Mouse (Mus musculus): Measurements from ENCODE around the gene Il34. TPM values are rescaled to one million over a fixed set of nuclear protein-coding genes. Genes with fewer than 3 reads are reported as not detected.
A peak's percentile ranks its signal among the peaks of the same experiment; 100 is the strongest.

Gene Il34
- polyA plus RNA-seq, 1 experiment from 2014 or later = 6.5 TPM

DNA sequence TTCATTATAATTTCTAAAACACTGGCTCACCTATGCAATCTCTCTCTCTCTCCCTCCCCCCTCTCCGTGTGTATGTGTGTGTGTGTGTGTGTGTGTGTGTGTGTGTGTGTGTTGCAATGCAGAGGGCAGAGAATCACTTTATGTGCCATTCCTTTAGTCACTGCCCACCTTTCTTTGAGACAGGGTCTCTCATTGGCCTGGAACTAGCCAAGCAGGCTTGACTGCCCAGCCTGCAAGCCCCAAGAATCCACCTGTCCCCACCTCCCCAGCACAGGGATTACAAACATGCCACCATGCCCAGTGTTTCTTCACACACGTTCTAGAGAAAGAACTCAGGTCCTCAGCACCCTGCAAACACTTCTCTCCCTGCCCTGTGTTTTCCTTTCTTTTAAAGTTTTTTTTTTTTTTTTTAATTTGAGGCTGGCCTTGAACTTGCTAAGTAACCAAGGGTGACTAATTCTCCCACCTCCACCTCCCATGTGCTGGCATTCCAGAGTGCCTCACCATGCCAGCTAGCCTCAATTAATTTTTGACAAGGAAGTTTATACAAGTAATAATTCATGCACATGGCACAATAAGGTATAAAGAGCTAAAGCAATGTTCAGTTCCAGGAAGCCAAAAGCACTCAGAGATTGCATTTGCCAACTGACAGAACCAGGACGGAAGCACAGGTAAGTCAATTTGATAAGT, 754 bp downstream of the Il34 start:
- WGBS = 34% methylated on average over 3 of the region's 3 CpGs
- no peaks in the 10 kb centered on the region for H3K27me3 ChIP-seq (ENCODE audit: control insufficient read depth, insufficient read depth, low read depth, low read length)
- H3K4me1 ChIP-seq (replicated peaks; ENCODE audit: control insufficient read depth, insufficient read depth, low read length) = peaks cover 14% of the 10 kb centered on the region
- no peak overlapping the region; the same call in 1 of the 2 replicates for H3K4me3 ChIP-seq (ENCODE audit: low read length)
- ATAC-seq (ENCODE audit: low read depth) = peak; percentile 37; the same call in 1 of the 2 replicates
- peak overlapping the region; percentile 71 for H3K27ac ChIP-seq (ENCODE audit: low read length)
- H3K9me3 ChIP-seq (ENCODE audit: control insufficient read depth, low read length) = no peaks in the 10 kb centered on the region
- H3K4me2 ChIP-seq (ENCODE audit: low read depth, low read length) = no peak overlapping the region; the same call in 1 of the 2 replicates
- H3K9ac ChIP-seq (ENCODE audit: low read length) = no peak overlapping the region
- H3K36me3 ChIP-seq (ENCODE audit: control insufficient read depth, insufficient read depth, low read length) = peaks cover 9% of the 10 kb centered on the region

DNA sequence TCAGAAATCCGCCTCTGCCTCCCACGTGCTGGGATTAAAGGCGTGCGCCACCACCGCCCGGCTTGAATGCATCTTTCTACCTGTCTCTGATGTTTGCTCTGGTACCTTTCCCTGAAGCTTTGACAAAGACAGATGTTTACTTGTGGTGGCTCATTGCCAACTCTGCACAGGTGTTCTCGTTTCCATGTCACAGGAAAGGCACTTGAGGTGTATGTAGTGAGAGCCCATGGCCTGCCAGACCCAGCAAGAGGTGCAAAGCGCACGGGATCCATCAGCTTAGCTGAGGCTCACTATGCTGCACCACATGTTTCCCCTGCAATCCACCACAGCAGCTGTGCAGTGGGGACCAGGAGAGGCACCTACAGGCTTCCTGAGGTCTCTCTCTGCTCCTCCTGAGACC, 1.9 kb downstream of the Il34 start:
- Histone ChIP-seq H3K9ac (ENCODE audit: low read length) (no peak overlapping the region), H3K4me2 (ENCODE audit: low read depth, low read length) (no peak overlapping the region), H3K4me1 (replicated peaks; ENCODE audit: control insufficient read depth, insufficient read depth, low read length) (peaks cover 6% of the 10 kb centered on the region), H3K27me3 (ENCODE audit: control insufficient read depth, insufficient read depth, low read depth, low read length) (no peaks in the 10 kb centered on the region), H3K4me3 (ENCODE audit: low read length) (no peak overlapping the region), H3K27ac (ENCODE audit: low read length) (no peak overlapping the region), H3K36me3 (ENCODE audit: control insufficient read depth, insufficient read depth, low read length) (no peaks in the 10 kb centered on the region), H3K9me3 (ENCODE audit: control insufficient read depth, low read length) (no peaks in the 10 kb centered on the region)
- no peak for ATAC-seq (ENCODE audit: low read depth)
- 77% methylated on average over 9 of the region's 9 CpGs for WGBS

DNA sequence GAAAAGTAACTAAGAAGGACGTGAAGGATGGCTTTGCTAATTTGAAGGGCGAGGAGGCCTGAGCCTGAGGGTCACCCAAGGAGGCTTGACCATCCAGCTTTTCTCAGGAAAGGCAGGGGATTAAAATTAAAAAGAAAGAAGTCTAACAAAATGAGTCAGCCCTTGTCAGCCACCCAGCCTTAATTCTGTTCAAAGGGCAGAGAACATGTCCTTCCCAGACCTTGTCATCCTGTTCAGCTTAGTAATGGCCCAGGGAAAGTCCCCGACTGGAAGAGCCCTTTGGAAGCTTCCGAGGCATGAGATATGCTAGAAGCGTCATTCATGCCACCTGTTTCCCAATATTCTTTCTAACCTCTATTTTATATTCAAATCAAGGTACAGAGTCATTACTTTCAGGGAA, 2.7 kb downstream of the Il34 start:
- 86% methylated on average over 5 of the region's 5 CpGs for WGBS
- H3K9ac ChIP-seq (ENCODE audit: low read length) = no peak overlapping the region
- no peak for ATAC-seq (ENCODE audit: low read depth)
- H3K27me3 ChIP-seq (ENCODE audit: control insufficient read depth, insufficient read depth, low read depth, low read length) = no peaks in the 10 kb centered on the region
- no peaks in the 10 kb centered on the region for H3K36me3 ChIP-seq (ENCODE audit: control insufficient read depth, insufficient read depth, low read length)
- H3K4me2 ChIP-seq (ENCODE audit: low read depth, low read length) = no peak overlapping the region
- H3K27ac ChIP-seq (ENCODE audit: low read length) = no peak overlapping the region
- no peaks in the 10 kb centered on the region; the same call in 1 of the 2 replicates for H3K4me1 ChIP-seq (replicated peaks; ENCODE audit: control insufficient read depth, insufficient read depth, low read length)
- H3K9me3 ChIP-seq (ENCODE audit: control insufficient read depth, low read length) = no peaks in the 10 kb centered on the region
- H3K4me3 ChIP-seq (ENCODE audit: low read length) = no peak overlapping the region

DNA sequence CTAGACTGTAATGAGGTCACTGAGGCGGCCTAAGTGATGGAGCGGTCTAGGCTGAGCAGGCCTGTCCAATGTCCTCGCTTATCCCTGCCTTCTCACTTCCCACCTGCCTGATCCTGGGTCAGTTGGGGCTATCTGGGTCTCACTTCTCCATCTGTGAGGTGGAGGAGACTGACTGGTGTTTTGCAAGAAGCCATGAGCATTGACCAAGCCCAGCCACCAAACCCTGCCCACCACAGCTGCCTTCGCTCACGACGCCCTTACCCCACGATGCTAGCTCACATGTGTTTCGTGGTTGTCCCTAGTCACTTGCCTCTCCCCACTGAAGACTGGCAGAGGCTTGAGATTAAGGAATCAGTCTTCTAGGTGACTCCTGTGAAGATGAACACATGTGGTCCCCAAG, 8.6 kb downstream of the Il34 start:
- no peak overlapping the region for H3K4me3 ChIP-seq (ENCODE audit: low read length)
- no peak for ATAC-seq (ENCODE audit: low read depth)
- no peak overlapping the region for H3K4me2 ChIP-seq (ENCODE audit: low read depth, low read length)
- no peak overlapping the region for H3K9ac ChIP-seq (ENCODE audit: low read length)
- no peaks in the 10 kb centered on the region for H3K27me3 ChIP-seq (ENCODE audit: control insufficient read depth, insufficient read depth, low read depth, low read length)
- H3K36me3 ChIP-seq (ENCODE audit: control insufficient read depth, insufficient read depth, low read length) = no peaks in the 10 kb centered on the region
- 90% methylated on average over 8 of the region's 8 CpGs for WGBS
- peaks cover 15% of the 10 kb centered on the region for H3K4me1 ChIP-seq (replicated peaks; ENCODE audit: control insufficient read depth, insufficient read depth, low read length)
- no peak overlapping the region for H3K27ac ChIP-seq (ENCODE audit: low read length)
- peaks cover 4% of the 10 kb centered on the region; the same call in 1 of the 2 replicates for H3K9me3 ChIP-seq (ENCODE audit: control insufficient read depth, low read length)

DNA sequence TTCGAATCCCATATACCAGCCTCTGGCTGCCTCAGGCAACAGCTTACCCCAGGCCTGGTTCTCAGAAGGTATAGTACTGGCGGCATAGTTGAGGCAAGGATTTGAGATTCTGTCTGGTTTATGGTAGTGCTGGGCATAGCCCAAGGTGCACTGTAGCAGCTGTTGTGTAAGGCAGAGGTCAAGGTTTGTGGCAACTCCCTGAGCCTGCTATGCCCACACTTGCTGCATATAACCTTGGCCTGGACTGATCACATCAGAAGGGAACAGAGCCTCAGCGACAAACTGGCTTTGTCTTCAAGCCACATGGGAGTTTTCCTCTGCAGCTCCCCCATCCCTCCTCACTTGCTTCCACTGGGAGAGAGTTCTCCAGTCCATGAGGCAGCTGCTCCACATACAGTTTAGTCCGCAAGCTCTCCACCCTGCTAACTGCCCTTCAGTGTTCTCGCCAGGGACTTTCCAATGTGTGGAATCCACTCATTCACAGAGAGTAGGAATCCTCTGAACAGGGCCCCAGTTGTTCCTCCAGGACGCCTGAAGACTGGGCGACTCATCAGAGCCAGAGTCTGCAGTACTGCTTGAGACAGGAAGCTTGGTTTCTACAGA, 11.3 kb downstream of the Il34 start:
- Histone ChIP-seq H3K9me3 (ENCODE audit: control insufficient read depth, low read length) (peaks cover 4% of the 10 kb centered on the region; the same call in 1 of the 2 replicates), H3K27ac (ENCODE audit: low read length) (no peak overlapping the region), H3K27me3 (ENCODE audit: control insufficient read depth, insufficient read depth, low read depth, low read length) (no peaks in the 10 kb centered on the region), H3K4me2 (ENCODE audit: low read depth, low read length) (no peak overlapping the region), H3K4me1 (replicated peaks; ENCODE audit: control insufficient read depth, insufficient read depth, low read length) (peaks cover 27% of the 10 kb centered on the region), H3K36me3 (ENCODE audit: control insufficient read depth, insufficient read depth, low read length) (no peaks in the 10 kb centered on the region), H3K9ac (ENCODE audit: low read length) (no peak overlapping the region), H3K4me3 (ENCODE audit: low read length) (no peak overlapping the region)
- ATAC-seq (ENCODE audit: low read depth) = no peak
- WGBS = 72% methylated on average over 7 of the region's 7 CpGs

DNA sequence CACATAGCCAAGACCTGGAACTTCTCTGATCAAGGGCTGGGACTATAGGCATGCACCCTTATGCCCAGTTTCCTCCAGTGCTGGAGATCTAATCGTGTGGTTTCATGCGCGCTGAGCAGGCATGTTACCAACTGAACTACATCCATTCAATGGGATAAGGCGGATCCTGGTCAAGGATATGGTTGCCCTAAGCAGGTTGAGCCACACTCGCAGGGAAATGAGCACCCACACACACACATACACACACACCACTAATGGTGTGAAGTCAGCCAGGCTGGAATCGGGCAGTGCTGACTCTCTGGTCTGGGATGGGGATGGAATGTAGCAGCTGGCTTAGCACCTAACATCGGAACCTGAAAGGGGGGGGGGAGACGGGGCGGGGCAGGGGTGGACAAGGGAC, 11.8 kb downstream of the Il34 start:
- WGBS = 86% methylated on average over 9 of the region's 9 CpGs
- Histone ChIP-seq H3K36me3 (ENCODE audit: control insufficient read depth, insufficient read depth, low read length) (no peaks in the 10 kb centered on the region), H3K9ac (ENCODE audit: low read length) (no peak overlapping the region), H3K27me3 (ENCODE audit: control insufficient read depth, insufficient read depth, low read depth, low read length) (no peaks in the 10 kb centered on the region), H3K4me1 (replicated peaks; ENCODE audit: control insufficient read depth, insufficient read depth, low read length) (peaks cover 28% of the 10 kb centered on the region), H3K9me3 (ENCODE audit: control insufficient read depth, low read length) (peaks cover 4% of the 10 kb centered on the region; the same call in 1 of the 2 replicates), H3K27ac (ENCODE audit: low read length) (peak overlapping the region; percentile 68), H3K4me2 (ENCODE audit: low read depth, low read length) (no peak overlapping the region), H3K4me3 (ENCODE audit: low read length) (no peak overlapping the region)
- ATAC-seq (ENCODE audit: low read depth) = no peak

DNA sequence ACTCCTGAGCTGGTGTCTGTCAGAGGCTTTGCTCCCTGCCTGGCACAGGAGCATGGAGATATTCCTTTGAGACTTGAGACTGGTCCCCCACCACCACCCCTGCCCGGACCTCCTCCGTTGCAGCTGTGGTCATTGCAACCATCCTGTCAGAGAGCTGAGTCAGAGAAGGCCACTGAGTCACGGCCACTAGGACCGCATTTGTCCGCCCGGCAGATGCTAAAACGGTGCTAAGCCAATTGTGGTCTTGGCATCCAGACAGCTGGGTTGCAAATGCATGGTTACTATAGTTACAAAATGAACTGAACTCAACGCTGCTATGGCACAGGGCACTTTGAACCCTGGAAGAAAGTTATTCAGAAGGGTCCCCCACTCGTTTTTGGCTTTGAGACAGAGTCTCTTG, 12.2 kb downstream of the Il34 start:
- Histone ChIP-seq H3K36me3 (ENCODE audit: control insufficient read depth, insufficient read depth, low read length) (no peaks in the 10 kb centered on the region), H3K27ac (ENCODE audit: low read length) (peak overlapping the region; percentile 68), H3K4me3 (ENCODE audit: low read length) (no peak overlapping the region), H3K9me3 (ENCODE audit: control insufficient read depth, low read length) (peaks cover 4% of the 10 kb centered on the region; the same call in 1 of the 2 replicates), H3K27me3 (ENCODE audit: control insufficient read depth, insufficient read depth, low read depth, low read length) (no peaks in the 10 kb centered on the region), H3K4me1 (replicated peaks; ENCODE audit: control insufficient read depth, insufficient read depth, low read length) (peaks cover 28% of the 10 kb centered on the region), H3K4me2 (ENCODE audit: low read depth, low read length) (peak overlapping the region; percentile 10), H3K9ac (ENCODE audit: low read length) (peak overlapping the region; percentile 11; the same call in 1 of the 2 replicates)
- no peak for ATAC-seq (ENCODE audit: low read depth)
- 63% methylated on average over 9 of the region's 9 CpGs for WGBS

DNA sequence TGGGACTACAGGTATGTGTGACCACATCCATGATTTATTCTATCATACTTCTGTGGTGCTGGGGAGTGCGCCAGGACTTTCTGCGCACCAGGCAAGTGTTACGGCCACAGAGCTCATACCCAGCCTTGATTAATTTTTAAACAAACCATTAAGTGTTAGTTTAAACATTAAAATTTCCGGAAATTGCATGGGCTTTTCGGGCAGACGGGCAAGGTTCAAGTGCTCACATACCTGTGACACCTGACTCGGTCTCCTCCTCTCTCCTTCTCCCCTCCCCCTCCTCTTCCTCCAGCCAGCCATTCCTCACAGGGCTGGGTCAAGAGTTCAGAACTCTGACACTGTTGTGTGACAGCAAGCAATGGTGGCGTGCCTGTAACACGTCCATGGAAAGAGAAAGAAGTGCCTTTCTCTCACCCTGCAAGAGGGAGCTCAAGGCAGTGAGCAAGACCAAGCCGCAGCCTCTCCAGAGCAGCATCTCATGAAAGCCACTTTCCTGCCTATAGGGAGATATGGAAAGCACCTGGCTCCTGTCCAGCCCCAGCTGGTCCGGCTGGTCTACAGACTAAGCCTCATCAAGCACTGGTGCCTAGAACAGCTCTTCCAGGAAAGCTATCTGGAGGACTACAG, 13.0 kb downstream of the Il34 start:
- peak; percentile 88 for ATAC-seq (ENCODE audit: low read depth)
- Histone ChIP-seq H3K36me3 (ENCODE audit: control insufficient read depth, insufficient read depth, low read length) (no peaks in the 10 kb centered on the region), H3K9ac (ENCODE audit: low read length) (peak overlapping the region; percentile 11; the same call in 1 of the 2 replicates), H3K4me3 (ENCODE audit: low read length) (no peak overlapping the region; the same call in 1 of the 2 replicates), H3K27ac (ENCODE audit: low read length) (peak overlapping the region; percentile 68), H3K4me1 (replicated peaks; ENCODE audit: control insufficient read depth, insufficient read depth, low read length) (peaks cover 28% of the 10 kb centered on the region), H3K9me3 (ENCODE audit: control insufficient read depth, low read length) (peaks cover 4% of the 10 kb centered on the region; the same call in 1 of the 2 replicates), H3K27me3 (ENCODE audit: control insufficient read depth, insufficient read depth, low read depth, low read length) (no peaks in the 10 kb centered on the region), H3K4me2 (ENCODE audit: low read depth, low read length) (peak overlapping the region; percentile 10)
- 14% methylated on average over 11 of the region's 11 CpGs for WGBS

DNA sequence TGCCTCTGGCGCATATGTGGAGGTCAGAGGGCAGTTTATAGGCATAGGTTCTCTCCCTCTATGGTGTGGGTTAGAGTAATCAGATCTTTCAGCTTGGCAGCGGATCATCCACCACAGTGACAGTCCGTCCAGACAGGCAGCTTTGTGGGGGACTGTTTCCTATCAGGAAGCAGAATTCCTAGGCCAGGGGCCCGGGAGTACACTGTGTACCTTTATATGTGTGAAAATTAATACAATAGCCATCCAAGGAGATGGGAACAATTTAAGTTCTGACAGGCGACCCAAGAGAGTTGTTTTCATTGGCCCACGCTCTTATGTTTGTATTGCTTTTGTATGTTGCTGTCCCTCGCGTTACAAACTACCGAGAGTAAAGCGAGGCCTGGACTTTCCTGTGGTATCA, 14.6 kb downstream of the Il34 start:
- 60% methylated on average over 10 of the region's 10 CpGs for WGBS
- H3K4me2 ChIP-seq (ENCODE audit: low read depth, low read length) = no peak overlapping the region
- no peak overlapping the region for H3K4me3 ChIP-seq (ENCODE audit: low read length)
- H3K27me3 ChIP-seq (ENCODE audit: control insufficient read depth, insufficient read depth, low read depth, low read length) = no peaks in the 10 kb centered on the region
- H3K4me1 ChIP-seq (replicated peaks; ENCODE audit: control insufficient read depth, insufficient read depth, low read length) = peaks cover 28% of the 10 kb centered on the region
- H3K27ac ChIP-seq (ENCODE audit: low read length) = no peak overlapping the region
- no peak overlapping the region for H3K9ac ChIP-seq (ENCODE audit: low read length)
- ATAC-seq (ENCODE audit: low read depth) = no peak
- no peaks in the 10 kb centered on the region for H3K36me3 ChIP-seq (ENCODE audit: control insufficient read depth, insufficient read depth, low read length)
- peaks cover 4% of the 10 kb centered on the region; the same call in 1 of the 2 replicates for H3K9me3 ChIP-seq (ENCODE audit: control insufficient read depth, low read length)
